Mouse (Mus musculus) kidney, embryonic 14.5 days (tissue): ENCODE results near the gene Ndufb2. TPM values are rescaled to one million over a fixed set of nuclear protein-coding genes. Genes with fewer than 3 reads are reported as not detected.

Source experiments
- ATAC-seq: fragments of 200-750 bp; cut with Nextera tagmentation; 2 replicates; pipeline ENCODE4 v1.8.0; 2017; ENCODE audit warnings: moderate number of reproducible peaks, mild to moderate bottlenecking, moderate TSS enrichment, moderate library complexity; ENCODE audit not compliant: low FRiP score, low TSS enrichment
- H3K27ac ChIP-seq: fragments of 300-500 bp; sonication (generic); 2 replicates; pipeline ENCODE4 v1.5.1; 2014; ENCODE audit warnings: low read depth, mild to moderate bottlenecking, low read length, moderate library complexity, mixed read lengths
- H3K27me3 ChIP-seq: fragments of 300-500 bp; sonication (generic); 2 replicates; pipeline ENCODE4 v1.6.1; 2014; ENCODE audit warnings: mild to moderate bottlenecking, low read length; ENCODE audit not compliant: control insufficient read depth, insufficient read depth
- H3K36me3 ChIP-seq: fragments of 300-500 bp; sonication (generic); 2 replicates; pipeline ENCODE4 v1.6.1; 2014; ENCODE audit warnings: low read length, mixed read lengths; ENCODE audit not compliant: control insufficient read depth, insufficient read depth
- H3K4me1 ChIP-seq: fragments of 300-500 bp; sonication (generic); 2 replicates; pipeline ENCODE4 v1.6.1; 2014; ENCODE audit warnings: low read length, mixed read lengths; ENCODE audit not compliant: control insufficient read depth, insufficient read depth
- H3K4me2 ChIP-seq: fragments of 300-500 bp; sonication (generic); replicated peaks from 2 replicates; pipeline ENCODE4 v1.6.1; 2014; ENCODE audit warnings: low read depth, mild to moderate bottlenecking, low read length
- H3K4me3 ChIP-seq: fragments of 300-500 bp; sonication (generic); 2 replicates; pipeline ENCODE4 v1.5.1; 2014; ENCODE audit warnings: mild to moderate bottlenecking, low read length
- H3K9ac ChIP-seq: fragments of 300-500 bp; sonication (generic); 2 replicates; pipeline ENCODE4 v1.6.1; 2014; ENCODE audit warnings: low read depth, mild to moderate bottlenecking, low read length, moderate library complexity
- H3K9me3 ChIP-seq: fragments of 300-500 bp; sonication (generic); 2 replicates; pipeline ENCODE4 v1.6.1; 2016; ENCODE audit warnings: low read length; ENCODE audit not compliant: control insufficient read depth
- WGBS: fragments of 180-500 bp; shearing (Covaris S2); extraction: QIAGEN DNeasy Blood & Tissue Kit; methylation state at CpG from one replicate; pipeline ENCODE4 v1.1.7; 2014; 5-methylcytosine and 5-hydroxymethylcytosine counted together
- polyA plus RNA-seq: library from polyadenylated mRNA; unstranded; fragments of >200 nt; fragmentation: Nextera tagmentation; extraction: Ambion mirVana; gene quantifications from 2 replicates; pipeline ENCODE4 v1.2.1, GENCODE M21; 2014

Gene Ndufb2
- polyA plus RNA-seq, 1 experiment from 2014 or later, result 304 TPM

DNA sequence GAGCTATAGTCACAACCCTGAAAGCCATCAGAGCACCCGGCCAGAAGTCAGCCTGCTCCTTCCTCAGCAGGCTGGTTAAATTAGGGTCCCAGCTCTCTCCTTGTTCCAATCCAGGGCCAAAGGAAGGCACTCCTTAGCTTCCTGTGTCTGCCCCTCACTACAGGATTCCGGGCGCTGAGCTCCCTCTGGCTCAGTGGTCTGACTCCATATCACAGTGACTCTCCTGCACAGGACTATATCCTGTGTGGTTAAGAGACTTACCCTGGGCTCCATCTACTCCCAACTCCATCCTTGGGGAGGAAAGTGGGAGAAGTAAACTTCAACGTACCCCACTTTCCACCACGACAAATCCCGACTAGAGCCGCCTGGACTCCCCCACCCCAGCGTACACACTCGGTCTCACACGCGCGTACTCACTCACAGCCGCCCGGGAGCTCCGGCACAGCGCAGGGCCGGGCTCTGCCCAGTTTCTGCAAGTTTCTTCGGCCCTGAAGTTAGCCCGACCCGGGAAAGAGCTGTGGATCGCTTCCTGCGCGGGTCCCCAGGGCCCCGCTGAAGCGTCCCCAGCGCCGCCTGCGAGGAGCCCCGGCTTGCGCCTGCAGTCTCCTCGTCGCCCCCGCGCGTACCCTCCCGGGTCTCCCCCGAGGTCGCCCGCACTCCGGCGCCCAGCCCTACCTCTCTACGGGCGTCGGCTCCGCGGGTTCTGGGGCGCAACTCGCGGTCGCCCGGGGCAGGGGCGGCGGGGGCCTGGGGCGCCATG, 35.3 kb upstream of the Ndufb2 start:
- peak overlapping the region; percentile 94 for H3K4me3 ChIP-seq
- H3K27ac ChIP-seq, result peak overlapping the region; percentile 94
- H3K4me1 ChIP-seq, result peaks cover 31% of the 10 kb centered on the region
- H3K9ac ChIP-seq, result peak overlapping the region; percentile 96
- H3K36me3 ChIP-seq, result no peaks in the 10 kb centered on the region
- H3K9me3 ChIP-seq, result no peaks in the 10 kb centered on the region
- no peaks in the 10 kb centered on the region for H3K27me3 ChIP-seq
- under 1% methylated on average over 46 of the region's 54 CpGs for WGBS
- peak overlapping the region; percentile 79 for H3K4me2 ChIP-seq
- peak; percentile 82 for ATAC-seq

DNA sequence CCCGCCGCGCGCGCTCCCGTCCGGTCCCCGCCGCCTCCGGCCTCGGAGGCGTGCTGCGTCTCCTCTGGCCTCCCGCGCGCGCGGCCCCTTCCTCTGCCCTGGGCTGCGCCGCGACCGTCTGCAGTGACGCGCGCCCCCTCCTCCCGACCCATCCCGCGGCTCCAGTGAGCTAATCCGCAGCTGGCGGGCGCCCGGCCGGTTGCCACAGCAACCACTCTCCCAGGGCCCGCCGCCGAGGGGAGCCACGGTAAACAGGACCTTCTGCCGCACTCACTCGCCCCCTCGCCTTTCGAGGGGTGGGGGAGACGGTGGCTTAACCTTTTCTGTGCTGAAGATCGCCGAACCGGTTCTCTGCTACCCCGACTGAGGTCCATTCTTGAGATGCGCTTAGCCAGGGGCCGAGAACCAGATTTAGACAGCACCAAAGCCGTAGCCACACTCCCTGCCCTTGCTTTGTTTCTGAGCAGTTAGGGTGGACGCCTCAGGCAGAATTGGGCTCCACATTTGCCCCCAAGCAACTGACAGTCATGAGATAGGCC, 34.6 kb upstream of the Ndufb2 start, which contains the start of gene Dennd2a:
Gene Dennd2a, minus strand, starts transcription at position 145 of the 539 bp plus-strand sequence.
- peak; percentile 93 for ATAC-seq
- peaks cover 26% of the 10 kb centered on the region; the same call in 1 of the 2 replicates for H3K4me1 ChIP-seq
- peak within 1 kb of the TSS; percentile 94 for H3K27ac ChIP-seq
- H3K27me3 ChIP-seq, result no peaks in the 10 kb centered on the region
- under 1% methylated on average over 39 of the region's 50 CpGs for WGBS
- peak within 1 kb of the TSS; percentile 96 for H3K9ac ChIP-seq
- H3K4me2 ChIP-seq, result peak within 1 kb of the TSS; percentile 79
- peak within 1 kb of the TSS; percentile 94 for H3K4me3 ChIP-seq
- H3K36me3 ChIP-seq, result no peaks in the 10 kb centered on the region
- H3K9me3 ChIP-seq, result no peaks in the 10 kb centered on the region

DNA sequence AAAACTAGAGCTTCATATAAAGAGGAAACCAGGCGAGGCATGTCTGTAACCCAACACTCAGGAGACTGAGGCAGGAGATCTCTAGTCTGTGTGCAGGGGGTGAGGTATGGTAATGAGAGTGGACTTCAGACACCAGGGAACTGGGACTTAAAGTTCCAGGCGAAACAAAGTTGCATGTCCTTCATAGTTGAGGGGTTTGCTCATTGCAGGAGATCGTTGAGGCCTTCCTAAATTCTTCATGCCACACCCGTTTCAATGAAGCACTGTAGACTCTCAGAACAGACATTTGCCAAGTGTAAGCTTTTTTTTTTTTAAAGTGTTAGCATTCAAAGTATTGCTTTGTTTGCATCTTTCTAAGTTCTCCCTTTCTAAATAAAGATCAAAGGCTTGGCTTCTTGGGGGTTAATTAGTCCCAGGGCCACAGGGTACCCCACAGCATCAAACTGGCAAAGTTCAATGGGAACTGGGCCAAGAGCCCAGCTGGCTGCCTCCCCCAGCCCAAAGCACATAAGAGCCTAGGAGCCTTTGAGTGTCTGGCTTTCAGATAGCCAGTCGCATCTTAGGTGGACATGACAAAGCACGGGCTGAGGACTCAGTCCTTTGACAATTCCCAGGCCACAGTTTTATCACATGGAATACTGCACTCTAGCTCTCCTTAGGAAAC, 33.0 kb upstream of the Ndufb2 start:
- no peak overlapping the region for H3K27ac ChIP-seq
- WGBS, result 57% methylated on average over 6 of the region's 6 CpGs
- H3K27me3 ChIP-seq, result no peaks in the 10 kb centered on the region
- no peaks in the 10 kb centered on the region for H3K36me3 ChIP-seq
- no peak overlapping the region for H3K9ac ChIP-seq
- no peaks in the 10 kb centered on the region for H3K9me3 ChIP-seq
- no peak overlapping the region for H3K4me2 ChIP-seq
- peaks cover 26% of the 10 kb centered on the region; the same call in 1 of the 2 replicates for H3K4me1 ChIP-seq
- H3K4me3 ChIP-seq, result no peak overlapping the region
- ATAC-seq, result no peak

DNA sequence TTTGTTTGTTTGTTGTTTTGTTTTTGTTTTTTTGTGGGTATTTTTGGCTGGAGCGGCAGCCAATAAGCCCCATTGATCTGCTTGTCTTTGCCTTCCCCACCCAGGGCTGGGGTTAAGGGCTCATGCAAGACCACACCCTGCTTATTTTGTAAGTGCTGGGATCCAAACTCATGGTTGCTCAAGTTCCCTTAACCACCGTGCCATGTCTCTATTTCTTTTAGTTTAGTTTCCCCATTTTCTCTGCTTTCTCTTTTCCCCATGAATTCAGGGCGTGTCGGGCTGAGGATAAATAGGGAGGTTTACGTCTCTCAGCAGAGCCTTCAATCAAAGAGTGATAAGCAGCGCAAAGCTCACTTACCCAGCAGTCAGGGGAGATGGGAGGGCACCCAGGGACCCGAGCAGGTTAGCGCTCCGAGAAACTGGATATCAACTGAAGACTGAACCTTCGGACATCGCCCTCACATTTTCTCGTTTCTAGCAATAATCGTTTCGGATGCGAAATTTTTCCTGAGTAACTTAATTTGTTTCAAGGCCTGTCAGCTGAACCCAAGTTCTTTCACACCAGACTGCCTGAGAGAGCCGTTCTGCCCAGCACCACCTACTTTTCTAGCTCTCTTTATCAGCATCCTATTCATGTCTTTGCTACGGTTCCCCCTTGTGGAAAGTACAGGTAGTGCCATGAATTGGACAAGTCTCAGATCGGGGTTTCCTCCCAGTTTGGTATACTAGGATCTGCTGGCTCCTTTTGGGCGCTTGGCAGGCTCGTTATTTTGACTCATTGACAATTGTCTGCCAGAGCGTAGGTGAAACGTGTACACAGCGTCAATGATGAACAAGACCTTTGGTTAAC, 30.0 kb upstream of the Ndufb2 start:
- no peaks in the 10 kb centered on the region for H3K9me3 ChIP-seq
- no peak overlapping the region for H3K9ac ChIP-seq
- 0 out of 2 replicates have a peak, but pooled peaks cover 11% of the 10 kb centered on the region for H3K4me1 ChIP-seq
- no peaks in the 10 kb centered on the region for H3K27me3 ChIP-seq
- H3K4me3 ChIP-seq, result no peak overlapping the region
- peak; percentile 40; the same call in 1 of the 2 replicates for ATAC-seq
- WGBS, result 21% methylated on average over 23 of the region's 23 CpGs
- no peak overlapping the region for H3K27ac ChIP-seq
- H3K4me2 ChIP-seq, result 0 out of 2 replicates have a peak overlapping the region, but pooled peaks have one; percentile 18
- H3K36me3 ChIP-seq, result no peaks in the 10 kb centered on the region

DNA sequence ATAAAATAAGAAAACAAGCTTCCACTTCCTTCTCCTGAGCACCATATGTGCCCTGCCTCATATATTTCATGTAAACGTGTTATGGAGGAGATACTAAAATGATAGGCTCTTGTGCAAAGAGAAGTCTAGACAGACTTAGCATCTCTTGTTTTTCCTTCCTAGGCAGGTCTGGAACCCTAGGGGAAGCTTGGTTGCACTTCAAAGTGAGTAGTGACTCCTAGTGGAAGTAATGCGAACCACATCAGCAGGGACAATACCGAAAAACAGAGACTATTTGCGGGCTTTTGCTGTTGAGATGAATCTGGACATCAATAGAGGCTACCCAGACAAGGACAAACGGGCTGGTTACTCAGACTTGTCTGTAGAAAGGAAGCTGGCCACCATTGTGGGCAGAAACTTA, 24.8 kb upstream of the Ndufb2 start:
- Histone ChIP-seq H3K9me3 (no peaks in the 10 kb centered on the region), H3K4me3 (no peak overlapping the region), H3K4me2 (no peak overlapping the region), H3K27ac (no peak overlapping the region), H3K9ac (no peak overlapping the region), H3K36me3 (no peaks in the 10 kb centered on the region), H3K4me1 (no peaks in the 10 kb centered on the region), H3K27me3 (no peaks in the 10 kb centered on the region)
- WGBS, result 20% methylated on average over 5 of the region's 5 CpGs
- 0 out of 2 replicates have a peak, but pooled peaks have one; percentile 34 for ATAC-seq

DNA sequence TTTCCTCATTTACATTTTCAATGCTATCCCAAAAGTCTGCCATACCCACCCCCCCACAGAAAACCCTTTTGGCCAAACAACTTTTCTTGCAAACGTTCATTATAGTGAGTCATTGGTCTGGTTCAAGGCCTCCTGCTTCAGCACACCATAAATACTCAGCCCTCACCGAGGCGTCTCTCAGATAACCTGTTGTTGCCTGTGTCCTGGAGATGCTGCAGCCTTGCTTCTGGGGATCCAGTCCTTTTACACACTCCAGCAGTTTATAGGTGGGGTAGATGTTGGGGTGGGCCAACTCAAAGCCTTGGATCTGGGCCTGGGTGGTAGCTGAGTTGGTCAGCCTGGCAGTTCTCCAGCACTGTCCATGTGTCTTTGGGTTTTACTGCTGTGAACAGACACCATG, 21.9 kb upstream of the Ndufb2 start:
- Histone ChIP-seq H3K4me3 (no peak overlapping the region), H3K27ac (no peak overlapping the region), H3K36me3 (no peaks in the 10 kb centered on the region), H3K9me3 (no peaks in the 10 kb centered on the region), H3K4me1 (peaks cover 9% of the 10 kb centered on the region), H3K4me2 (no peak overlapping the region), H3K27me3 (no peaks in the 10 kb centered on the region), H3K9ac (no peak overlapping the region)
- ATAC-seq, result no peak
- 48% methylated on average over 3 of the region's 3 CpGs for WGBS

DNA sequence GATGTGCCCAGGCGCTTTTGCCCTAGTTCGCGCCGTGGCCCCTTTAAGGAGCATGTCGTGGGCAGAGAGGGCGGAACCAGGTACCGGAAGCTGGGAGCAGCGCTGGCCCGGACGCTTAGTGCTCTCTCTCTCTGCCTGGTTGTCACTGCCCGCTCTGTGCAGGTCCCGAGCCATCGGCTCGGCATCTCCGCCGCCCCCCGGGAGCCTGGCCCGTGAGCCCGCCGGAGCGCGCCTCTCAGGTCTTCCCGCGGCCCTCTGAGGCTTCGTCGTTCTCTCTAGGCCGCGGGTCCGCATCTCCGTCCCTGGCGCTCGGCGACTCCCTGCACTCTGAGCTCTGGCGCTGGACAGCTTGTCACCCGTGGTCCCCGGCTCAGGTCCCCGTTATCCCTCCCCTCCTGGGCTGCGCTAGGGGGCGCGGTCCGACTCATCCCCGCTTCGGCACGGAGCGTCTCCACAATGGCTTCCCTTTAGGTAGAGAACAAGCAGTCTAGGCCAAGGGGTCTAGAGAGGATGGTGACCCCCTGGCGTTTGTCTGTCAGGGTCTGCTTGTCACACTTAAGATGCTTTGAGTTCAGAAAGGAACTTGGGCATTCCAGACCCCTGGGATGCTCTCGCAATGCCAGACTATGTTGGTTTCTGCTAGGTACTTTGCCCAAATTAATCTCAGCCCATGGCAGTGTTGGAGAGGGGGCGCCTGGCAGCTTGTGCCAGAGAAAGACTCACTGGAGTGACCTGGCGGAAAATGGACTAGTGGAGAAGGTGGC, 18.4 kb upstream of the Ndufb2 start, which contains the start of gene Adck2:
Gene Adck2, plus strand, starts transcription at position 83 of the 764 bp plus-strand sequence.
- H3K27ac ChIP-seq, result peak within 1 kb of the TSS; percentile 91
- peak within 1 kb of the TSS; percentile 85 for H3K4me2 ChIP-seq
- H3K9ac ChIP-seq, result peak within 1 kb of the TSS; percentile 83
- under 1% methylated on average over 48 of the region's 49 CpGs for WGBS
- H3K4me1 ChIP-seq, result peaks cover 9% of the 10 kb centered on the region
- H3K9me3 ChIP-seq, result no peaks in the 10 kb centered on the region
- peak within 1 kb of the TSS; percentile 83 for H3K4me3 ChIP-seq
- H3K27me3 ChIP-seq, result no peaks in the 10 kb centered on the region
- peaks cover 5% of the 10 kb centered on the region; the same call in 1 of the 2 replicates for H3K36me3 ChIP-seq
- peak; percentile 96 for ATAC-seq

DNA sequence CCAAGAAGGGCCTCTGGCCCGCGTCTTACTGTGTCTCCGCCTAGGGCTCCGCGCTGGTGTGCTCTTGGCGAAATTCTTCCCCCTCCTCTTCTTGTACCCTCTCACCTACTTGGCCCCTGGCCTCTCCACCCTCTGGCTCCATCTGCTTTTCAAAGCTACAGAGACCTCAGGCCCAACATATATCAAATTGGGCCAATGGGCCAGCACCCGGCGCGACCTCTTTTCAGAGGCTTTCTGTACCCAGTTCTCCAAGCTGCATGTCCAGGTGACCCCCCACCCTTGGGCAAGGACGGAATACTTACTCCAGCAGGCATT, 17.9 kb upstream of the Ndufb2 start:
- peak overlapping the region; percentile 91; the same call in 1 of the 2 replicates for H3K27ac ChIP-seq
- H3K27me3 ChIP-seq, result no peaks in the 10 kb centered on the region
- H3K36me3 ChIP-seq, result peaks cover 9% of the 10 kb centered on the region; the same call in 1 of the 2 replicates
- no peaks in the 10 kb centered on the region for H3K9me3 ChIP-seq
- peak overlapping the region; percentile 83 for H3K4me3 ChIP-seq
- peak overlapping the region; percentile 83 for H3K9ac ChIP-seq
- WGBS, result 18% methylated on average over 10 of the region's 10 CpGs
- ATAC-seq, result peak; percentile 47; the same call in 1 of the 2 replicates
- H3K4me1 ChIP-seq, result peaks cover 9% of the 10 kb centered on the region
- H3K4me2 ChIP-seq, result peak overlapping the region; percentile 85
